Mouse (Mus musculus): ENCODE measurements around the gene Chac1.

DNA sequence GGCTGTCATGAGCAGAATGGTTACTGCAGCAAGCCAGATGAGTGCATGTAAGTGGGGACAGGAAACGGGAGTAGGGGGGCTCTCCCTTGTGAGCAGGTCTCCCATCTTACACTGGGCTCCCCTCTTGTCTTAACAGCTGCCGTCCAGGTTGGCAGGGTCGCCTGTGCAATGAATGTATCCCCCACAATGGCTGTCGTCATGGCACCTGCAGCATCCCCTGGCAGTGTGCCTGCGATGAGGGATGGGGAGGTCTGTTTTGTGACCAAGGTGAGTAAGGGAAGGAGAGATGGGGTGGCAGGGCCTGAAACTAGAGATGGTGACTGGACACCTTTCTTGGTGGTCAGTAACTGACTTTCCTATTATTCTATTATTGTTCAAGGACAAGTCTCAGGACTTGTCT, 22.5 kb upstream of the Chac1 start:
- no peak for TF ChIP-seq CTCF (conservative IDR thresholded peaks at IDR 0.05; ENCODE audit: insufficient read depth, insufficient read length, low read depth, low read length)
- no peak for TF ChIP-seq POLR2A (IDR thresholded peaks at IDR 0.05; ENCODE audit: low read depth, low read length)
